18 mouse cellular contexts compared by ENCODE assay signal in the genomic region with DNA sequence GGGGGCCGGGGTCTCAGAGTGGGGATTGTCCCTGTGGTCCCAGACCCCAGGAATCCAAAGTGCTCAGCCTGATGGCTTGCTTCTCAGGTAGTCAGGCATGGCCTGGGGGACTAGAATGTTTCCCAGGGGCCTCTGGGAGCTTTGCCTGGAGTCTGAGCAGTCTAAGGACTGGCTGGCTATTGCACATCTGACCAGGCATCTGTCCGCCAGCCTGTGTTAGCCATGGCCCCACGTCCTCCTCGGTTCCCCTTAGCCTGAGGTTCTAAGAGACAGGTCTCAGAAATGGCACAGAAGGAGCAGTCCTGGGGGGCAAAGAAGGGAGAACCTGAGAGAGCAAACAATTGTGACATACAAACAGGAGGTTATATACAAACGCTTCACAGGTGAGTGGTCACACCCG.
"Had no signal": no experiment of that assay in that cellular context is flagged by ENCODE, and none has a peak within 500 bp of the region (broad histone marks: within the 10 kb centered on the region; RNA-seq: fewer than 3 reads in every experiment).

No protein-coding gene starts in this region.

- H3K27me3 ChIP-seq: midbrain, embryonic 12.5 days; midbrain, embryonic 15.5 days; neural tube, embryonic 13.5 days; neural tube, embryonic 15.5 days had no signal

- ATAC-seq: midbrain, embryonic 15.5 days had no signal

- H3K4me3 ChIP-seq: midbrain, embryonic 10.5 days; midbrain, embryonic 12.5 days; midbrain, embryonic 15.5 days; myocyte; neural tube, embryonic 13.5 days; neural tube, embryonic 15.5 days had no signal

- H3K36me3 ChIP-seq: midbrain, embryonic 10.5 days; midbrain, embryonic 12.5 days; midbrain, embryonic 15.5 days; neural tube, embryonic 13.5 days; neural tube, embryonic 15.5 days had no signal

- H3K27ac ChIP-seq: midbrain, embryonic 10.5 days; midbrain, embryonic 12.5 days; midbrain, embryonic 15.5 days; neural tube, embryonic 13.5 days; neural tube, embryonic 15.5 days had no signal

- H3K4me1 ChIP-seq: midbrain, embryonic 12.5 days; midbrain, embryonic 15.5 days; neural tube, embryonic 13.5 days; neural tube, embryonic 15.5 days had no signal

- H3K9me3 ChIP-seq: midbrain, embryonic 10.5 days; midbrain, embryonic 12.5 days; midbrain, embryonic 15.5 days; neural tube, embryonic 13.5 days; neural tube, embryonic 15.5 days had no signal

- H3K4me2 ChIP-seq: lung, embryonic 14.5 days; midbrain, embryonic 12.5 days; midbrain, embryonic 15.5 days; neural tube, embryonic 13.5 days; neural tube, embryonic 15.5 days had no signal

- DNase-seq: lung, adult 18-20 months; lung, embryonic 14.5 days; lung, postnatal 10 days; lung, postnatal 4 days; retina, postnatal 1 day; right cerebral cortex, adult 18-20 months; right cerebral cortex, postnatal 25 days; right cerebral cortex, postnatal 4 days; spleen, adult 18-20 months; thymus, adult 18-20 months; thymus, postnatal 14 days; thymus, postnatal 36 days had no signal

- H3K9ac ChIP-seq: lung, embryonic 14.5 days; midbrain, embryonic 12.5 days; midbrain, embryonic 15.5 days; neural tube, embryonic 13.5 days; neural tube, embryonic 15.5 days had no signal
